Mouse (Mus musculus): Measurements from ENCODE around the gene Ppp1r27. TPM values are rescaled to one million over a fixed set of nuclear protein-coding genes. Genes with fewer than 3 reads are reported as not detected.

Ppp1r27 gene
- polyA plus RNA-seq, 1 experiment from 2014 or later = not detected

GRCm38 (mm10) chr11:120508290-120508870 lies 42.6 kb downstream of the Ppp1r27 start:
- Histone ChIP-seq H3K27me3 (ENCODE audit: control insufficient read depth, insufficient read depth, low read length) (no peaks in the 10 kb centered on the region), H3K4me3 (ENCODE audit: low read depth, low read length) (no peak overlapping the region), H3K36me3 (ENCODE audit: control insufficient read depth, insufficient read depth, low read length) (no peaks in the 10 kb centered on the region), H3K27ac (ENCODE audit: low read depth, low read length) (no peak overlapping the region), H3K4me1 (ENCODE audit: control insufficient read depth, insufficient read depth, low read length) (peaks cover 5% of the 10 kb centered on the region; the same call in 1 of the 2 replicates), H3K9ac (ENCODE audit: low read length) (no peak overlapping the region), H3K9me3 (ENCODE audit: control insufficient read depth, low read length) (no peaks in the 10 kb centered on the region), H3K4me2 (ENCODE audit: low read depth) (no peak overlapping the region)
- ATAC-seq (ENCODE audit: insufficient read depth, low FRiP score, low TSS enrichment) = no peak
- 88% methylated on average over 9 of the region's 9 CpGs for WGBS
- DNase-seq (ENCODE audit: low spot score) = no peak

GRCm38 (mm10) chr11:120507611-120508289 lies 43.2 kb downstream of the Ppp1r27 start:
- Histone ChIP-seq H3K9ac (ENCODE audit: low read length) (no peak overlapping the region), H3K36me3 (ENCODE audit: control insufficient read depth, insufficient read depth, low read length) (no peaks in the 10 kb centered on the region), H3K4me3 (ENCODE audit: low read depth, low read length) (no peak overlapping the region), H3K4me2 (ENCODE audit: low read depth) (no peak overlapping the region), H3K4me1 (ENCODE audit: control insufficient read depth, insufficient read depth, low read length) (peaks cover 5% of the 10 kb centered on the region; the same call in 1 of the 2 replicates), H3K9me3 (ENCODE audit: control insufficient read depth, low read length) (no peaks in the 10 kb centered on the region), H3K27ac (ENCODE audit: low read depth, low read length) (no peak overlapping the region), H3K27me3 (ENCODE audit: control insufficient read depth, insufficient read depth, low read length) (no peaks in the 10 kb centered on the region)
- no peak for DNase-seq (ENCODE audit: low spot score)
- ATAC-seq (ENCODE audit: insufficient read depth, low FRiP score, low TSS enrichment) = no peak
- 68% methylated on average over 13 of the region's 13 CpGs for WGBS

GRCm38 (mm10) chr11:120506899-120507298 lies 44.0 kb downstream of the Ppp1r27 start:
- Histone ChIP-seq H3K4me1 (ENCODE audit: control insufficient read depth, insufficient read depth, low read length) (peaks cover 5% of the 10 kb centered on the region; the same call in 1 of the 2 replicates), H3K4me2 (ENCODE audit: low read depth) (no peak overlapping the region), H3K9ac (ENCODE audit: low read length) (no peak overlapping the region), H3K36me3 (ENCODE audit: control insufficient read depth, insufficient read depth, low read length) (no peaks in the 10 kb centered on the region), H3K4me3 (ENCODE audit: low read depth, low read length) (no peak overlapping the region), H3K9me3 (ENCODE audit: control insufficient read depth, low read length) (no peaks in the 10 kb centered on the region), H3K27me3 (ENCODE audit: control insufficient read depth, insufficient read depth, low read length) (no peaks in the 10 kb centered on the region), H3K27ac (ENCODE audit: low read depth, low read length) (no peak overlapping the region)
- WGBS = 51% methylated on average over 4 of the region's 4 CpGs
- no peak for DNase-seq (ENCODE audit: low spot score)
- no peak for ATAC-seq (ENCODE audit: insufficient read depth, low FRiP score, low TSS enrichment)

GRCm38 (mm10) chr11:120505661-120506060 lies 45.3 kb downstream of the Ppp1r27 start:
- no peak overlapping the region for H3K4me2 ChIP-seq (ENCODE audit: low read depth)
- ATAC-seq (ENCODE audit: insufficient read depth, low FRiP score, low TSS enrichment) (no peak), DNase-seq (ENCODE audit: low spot score) (no peak)
- no peaks in the 10 kb centered on the region for H3K27me3 ChIP-seq (ENCODE audit: control insufficient read depth, insufficient read depth, low read length)
- peaks cover 5% of the 10 kb centered on the region; the same call in 1 of the 2 replicates for H3K4me1 ChIP-seq (ENCODE audit: control insufficient read depth, insufficient read depth, low read length)
- H3K4me3 ChIP-seq (ENCODE audit: low read depth, low read length) = no peak overlapping the region
- no peaks in the 10 kb centered on the region for H3K36me3 ChIP-seq (ENCODE audit: control insufficient read depth, insufficient read depth, low read length)
- no peaks in the 10 kb centered on the region for H3K9me3 ChIP-seq (ENCODE audit: control insufficient read depth, low read length)
- WGBS = 84% methylated on average over 3 of the region's 3 CpGs
- H3K9ac ChIP-seq (ENCODE audit: low read length) = no peak overlapping the region
- H3K27ac ChIP-seq (ENCODE audit: low read depth, low read length) = no peak overlapping the region

GRCm38 (mm10) chr11:120501701-120502100 lies 49.2 kb downstream of the Ppp1r27 start:
- Histone ChIP-seq H3K9me3 (ENCODE audit: control insufficient read depth, low read length) (no peaks in the 10 kb centered on the region), H3K9ac (ENCODE audit: low read length) (no peak overlapping the region), H3K27ac (ENCODE audit: low read depth, low read length) (no peak overlapping the region), H3K4me3 (ENCODE audit: low read depth, low read length) (no peak overlapping the region), H3K4me1 (ENCODE audit: control insufficient read depth, insufficient read depth, low read length) (no peaks in the 10 kb centered on the region), H3K27me3 (ENCODE audit: control insufficient read depth, insufficient read depth, low read length) (no peaks in the 10 kb centered on the region), H3K36me3 (ENCODE audit: control insufficient read depth, insufficient read depth, low read length) (peaks cover 10% of the 10 kb centered on the region), H3K4me2 (ENCODE audit: low read depth) (no peak overlapping the region)
- DNase-seq (ENCODE audit: low spot score) (no peak), ATAC-seq (ENCODE audit: insufficient read depth, low FRiP score, low TSS enrichment) (no peak)
- 84% methylated on average over 4 of the region's 4 CpGs for WGBS

GRCm38 (mm10) chr11:120501018-120501417 lies 49.9 kb downstream of the Ppp1r27 start:
- Histone ChIP-seq H3K27ac (ENCODE audit: low read depth, low read length) (no peak overlapping the region), H3K27me3 (ENCODE audit: control insufficient read depth, insufficient read depth, low read length) (no peaks in the 10 kb centered on the region), H3K36me3 (ENCODE audit: control insufficient read depth, insufficient read depth, low read length) (peaks cover 10% of the 10 kb centered on the region), H3K9ac (ENCODE audit: low read length) (no peak overlapping the region), H3K4me1 (ENCODE audit: control insufficient read depth, insufficient read depth, low read length) (no peaks in the 10 kb centered on the region), H3K9me3 (ENCODE audit: control insufficient read depth, low read length) (no peaks in the 10 kb centered on the region), H3K4me3 (ENCODE audit: low read depth, low read length) (no peak overlapping the region), H3K4me2 (ENCODE audit: low read depth) (no peak overlapping the region)
- whole genome bisulfite sequencing = 73% methylated on average over 6 of the region's 6 CpGs
- DNase-seq (ENCODE audit: low spot score) (no peak), ATAC-seq (ENCODE audit: insufficient read depth, low FRiP score, low TSS enrichment) (no peak)

- Histone ChIP-seq H3K9me3 (ENCODE audit: control insufficient read depth, low read length) (no peaks in the 10 kb centered on the region), H3K4me1 (ENCODE audit: control insufficient read depth, insufficient read depth, low read length) (no peaks in the 10 kb centered on the region), H3K4me2 (ENCODE audit: low read depth) (no peak overlapping the region), H3K27me3 (ENCODE audit: control insufficient read depth, insufficient read depth, low read length) (no peaks in the 10 kb centered on the region), H3K4me3 (ENCODE audit: low read depth, low read length) (no peak overlapping the region), H3K36me3 (ENCODE audit: control insufficient read depth, insufficient read depth, low read length) (peaks cover 13% of the 10 kb centered on the region), H3K27ac (ENCODE audit: low read depth, low read length) (no peak overlapping the region), H3K9ac (ENCODE audit: low read length) (no peak overlapping the region)
- 27% methylated on average over 3 of the region's 3 CpGs for WGBS
- DNase-seq (ENCODE audit: low spot score) (no peak), ATAC-seq (ENCODE audit: insufficient read depth, low FRiP score, low TSS enrichment) (no peak)
Measured at GRCm38 (mm10) chr11:120500357-120500756, 50.6 kb downstream of the Ppp1r27 start.

Measured in neural tube, embryonic 11.5 days (tissue).